Mouse (Mus musculus): Measurements from ENCODE around the gene Mpped2.

The Mpped2 gene

DNA sequence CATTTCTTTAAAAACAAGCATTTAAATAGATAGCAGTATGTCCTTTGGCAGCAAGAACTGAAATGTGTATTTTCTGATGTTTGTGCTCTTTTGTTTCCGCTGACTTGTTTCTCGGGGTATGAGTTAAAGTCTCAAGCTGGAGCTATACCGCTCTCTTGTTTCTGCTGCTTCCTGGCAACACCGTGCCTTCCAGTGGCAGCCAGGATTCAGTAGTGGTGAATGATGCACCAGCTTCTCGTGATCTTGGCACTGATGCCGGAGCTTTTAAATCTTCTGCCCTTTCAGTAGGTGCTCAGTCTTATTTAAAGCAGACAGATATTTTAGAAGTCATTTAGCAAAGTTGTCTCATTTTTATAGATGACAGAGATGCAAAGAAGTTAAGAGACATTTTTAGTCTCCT is 53.1 kb downstream of the Mpped2 start:
- no peak for DNase-seq (ENCODE audit: low read depth, low spot score)

DNA sequence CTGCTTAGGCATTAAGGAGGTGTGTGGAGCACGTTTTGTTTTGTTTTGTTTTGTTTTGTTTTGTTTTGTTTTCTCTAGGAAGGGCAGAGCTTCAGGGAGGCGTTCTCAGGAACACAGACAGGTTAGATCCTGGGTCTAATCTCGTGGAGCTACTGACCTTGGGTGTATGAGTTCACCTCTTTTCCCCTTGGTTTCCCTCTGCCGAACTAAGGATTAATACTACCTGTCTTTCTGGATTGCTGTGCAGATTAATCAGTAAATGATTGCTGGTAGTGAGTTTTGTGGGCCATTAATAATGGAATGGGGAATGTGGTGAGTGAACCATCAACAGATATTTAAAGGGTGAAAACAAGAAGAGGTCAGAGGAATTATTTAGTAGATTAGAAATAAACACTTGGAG is 53.8 kb downstream of the Mpped2 start:
- DNase-seq (ENCODE audit: low read depth, low spot score): no peak

DNA sequence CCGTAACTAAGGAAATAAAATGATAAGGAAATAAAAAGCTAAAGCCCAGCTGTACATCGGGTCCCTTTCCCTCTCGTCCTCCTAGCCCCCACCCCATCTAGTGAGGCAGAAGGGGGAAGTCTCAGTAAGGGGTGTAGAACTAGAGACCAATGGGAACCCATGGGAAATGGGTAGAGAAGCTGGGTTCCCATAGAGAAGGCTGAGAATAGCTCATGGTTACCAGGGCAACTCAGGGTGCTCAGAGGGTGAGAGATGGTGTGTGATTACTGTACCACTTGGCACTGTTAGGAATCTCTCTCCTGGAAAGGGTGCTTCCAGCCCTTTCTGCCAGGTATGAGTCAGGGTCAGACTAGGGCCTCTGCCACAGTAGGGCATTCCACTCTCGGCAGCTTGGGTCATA is 54.3 kb downstream of the Mpped2 start:
- DNase-seq (ENCODE audit: low read depth, low spot score): no peak

DNA sequence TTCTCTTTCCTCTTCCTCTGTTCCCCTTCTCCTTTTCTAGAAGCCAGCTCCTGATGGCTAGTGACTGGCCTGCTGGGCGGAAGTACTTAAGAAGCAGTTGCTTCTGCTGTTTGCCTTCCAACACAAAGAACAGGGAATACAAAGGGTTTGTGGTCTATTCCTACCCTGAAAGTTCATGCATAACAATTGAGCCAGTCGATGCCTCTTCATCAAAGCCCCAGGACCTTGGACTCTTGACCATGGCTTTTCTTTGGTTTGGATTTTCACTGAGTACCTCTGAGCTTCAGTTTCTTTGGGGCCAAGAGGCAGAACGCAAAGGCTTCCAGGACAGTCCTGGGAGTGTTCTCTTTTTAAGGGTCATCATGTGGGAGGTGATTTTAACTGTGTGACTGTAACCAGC is 57.8 kb downstream of the Mpped2 start:
- no peak for DNase-seq (ENCODE audit: low read depth, low spot score)

DNA sequence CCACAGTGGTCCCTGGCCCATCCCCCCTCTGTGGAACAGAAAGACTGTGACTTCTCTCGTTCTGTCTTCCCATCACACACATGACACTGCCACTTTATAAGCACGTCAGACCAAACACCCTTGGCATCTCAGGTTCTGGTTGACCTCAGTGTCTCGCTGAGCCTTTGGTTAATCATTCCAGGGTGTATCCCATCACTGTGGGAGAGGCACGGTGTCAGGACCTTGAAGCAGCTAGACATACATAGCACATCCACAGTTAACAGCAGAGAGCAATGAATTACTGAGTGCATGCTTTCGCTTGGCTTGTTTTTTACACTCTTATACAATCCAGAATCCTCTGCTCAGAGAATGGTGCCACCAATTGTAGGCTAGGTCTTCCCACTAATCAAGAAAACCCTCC is 60.6 kb downstream of the Mpped2 start:
- DNase-seq (ENCODE audit: low read depth, low spot score): no peak

DNA sequence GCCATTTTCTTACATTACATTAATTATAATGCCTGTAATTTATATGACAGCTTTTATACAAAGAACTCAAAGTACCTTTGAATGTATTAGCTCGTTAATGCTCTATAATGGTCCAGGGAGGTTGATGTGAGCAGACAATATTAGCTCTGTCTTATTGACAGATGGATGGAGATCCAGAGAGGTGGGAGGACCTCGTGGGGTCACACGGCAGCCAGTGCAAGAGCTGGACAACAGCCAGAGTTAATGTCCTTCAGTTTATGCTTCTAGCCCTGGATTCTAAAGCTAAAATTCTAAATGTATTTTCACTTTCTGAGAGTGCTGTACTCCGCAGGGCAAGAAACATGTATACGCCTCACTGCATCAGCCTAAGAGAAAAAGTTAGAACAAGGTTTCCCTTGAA is 61.6 kb downstream of the Mpped2 start:
- no peak for DNase-seq (ENCODE audit: low read depth, low spot score)

DNA sequence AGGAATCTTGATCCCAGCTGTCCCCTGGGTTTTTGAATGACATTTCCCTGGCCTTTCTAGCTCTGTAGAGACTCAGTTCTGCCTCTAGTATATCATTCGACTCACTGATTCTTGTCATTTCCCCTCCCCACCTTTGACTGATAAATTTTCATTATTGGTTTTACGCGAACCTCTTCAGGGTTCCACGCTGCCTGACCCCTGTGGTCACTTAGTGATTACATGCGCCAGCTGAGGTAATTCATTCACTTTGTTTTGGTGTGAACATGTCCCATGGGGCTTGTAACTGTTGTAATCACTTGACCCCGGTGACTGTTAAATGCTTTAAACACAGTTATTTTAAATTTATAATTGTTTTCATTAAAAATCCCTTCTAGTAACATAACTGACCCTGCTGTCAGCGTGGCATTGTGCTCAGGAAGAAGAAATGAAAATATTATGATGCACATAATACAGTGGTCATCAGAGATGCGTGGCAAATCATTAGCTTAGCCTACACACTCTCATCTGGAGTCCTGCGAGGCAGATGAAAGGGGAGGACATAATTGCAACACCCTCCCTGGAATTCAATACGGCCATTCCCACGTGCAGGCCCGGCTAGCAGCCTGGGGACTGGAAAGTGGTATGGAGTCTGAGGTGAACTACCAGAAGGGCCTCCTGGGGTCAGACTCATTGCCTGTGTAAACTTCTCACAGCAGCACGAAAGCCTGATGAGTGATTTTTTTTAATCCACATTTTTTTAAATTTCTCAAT is 63.5 kb downstream of the Mpped2 start:
- DNase-seq (ENCODE audit: low read depth, low spot score): no peak

DNA sequence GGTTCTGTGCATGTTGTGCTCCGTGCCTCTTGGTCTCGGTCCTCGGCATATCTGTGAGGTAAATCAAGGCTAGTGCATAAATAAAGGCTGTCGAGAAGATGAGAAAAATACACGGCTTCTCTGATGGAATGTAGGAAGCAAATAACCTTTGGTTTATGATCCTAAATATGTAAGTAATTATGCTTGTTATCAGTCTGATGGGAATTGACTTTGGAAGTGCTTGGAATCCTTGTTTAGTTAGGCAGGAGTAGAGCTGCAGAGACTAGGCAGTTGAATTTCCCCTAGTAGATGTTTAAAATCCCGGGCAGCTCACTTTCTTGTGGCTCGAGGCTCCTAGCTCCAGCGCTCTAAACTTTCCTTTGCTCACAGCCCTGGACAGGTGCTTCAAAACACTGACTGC is 69.9 kb downstream of the Mpped2 start:
- no peak for DNase-seq (ENCODE audit: low read depth, low spot score)

DNA sequence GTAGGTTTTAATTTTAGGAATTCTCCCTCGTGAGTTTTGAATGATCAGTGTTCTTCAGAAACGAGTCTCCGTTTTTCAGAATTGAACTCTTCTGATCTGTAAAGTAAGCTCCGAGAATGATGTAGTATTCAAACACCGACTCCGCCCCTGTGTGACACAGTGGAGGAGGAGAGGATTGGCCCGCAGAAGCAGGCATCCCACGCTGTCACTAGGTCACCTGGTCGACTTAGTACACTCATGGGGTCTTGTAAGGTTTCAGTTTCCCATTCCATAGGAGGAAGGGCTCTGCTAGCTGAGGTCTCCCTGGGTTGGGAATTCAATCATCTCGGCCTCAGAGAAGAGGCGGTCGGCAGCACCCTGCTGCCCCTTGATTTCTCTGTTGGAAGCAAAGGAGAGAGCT is 76.2 kb downstream of the Mpped2 start:
- no peak for DNase-seq (ENCODE audit: low read depth, low spot score)

DNA sequence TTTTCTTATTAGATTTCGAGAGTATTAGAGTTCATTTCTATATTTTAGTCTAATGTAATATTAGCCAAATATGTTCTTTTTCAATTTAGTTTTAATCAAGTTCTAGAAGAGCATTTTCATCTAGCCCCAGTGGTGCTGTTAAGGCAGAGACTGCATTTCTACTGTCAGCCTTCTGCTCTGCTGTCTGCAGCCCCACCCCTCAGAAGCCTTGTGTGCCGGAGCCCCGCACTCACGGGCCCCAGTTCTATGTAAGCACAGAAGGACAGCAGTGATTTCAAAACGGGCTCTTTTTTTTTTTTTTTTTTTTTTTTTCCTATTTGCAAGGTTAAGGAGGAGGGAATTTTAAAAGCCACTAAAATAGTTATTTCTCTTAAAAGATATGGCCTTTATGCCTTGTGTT is 79.6 kb downstream of the Mpped2 start:
- no peak for DNase-seq (ENCODE audit: low read depth, low spot score)

DNA sequence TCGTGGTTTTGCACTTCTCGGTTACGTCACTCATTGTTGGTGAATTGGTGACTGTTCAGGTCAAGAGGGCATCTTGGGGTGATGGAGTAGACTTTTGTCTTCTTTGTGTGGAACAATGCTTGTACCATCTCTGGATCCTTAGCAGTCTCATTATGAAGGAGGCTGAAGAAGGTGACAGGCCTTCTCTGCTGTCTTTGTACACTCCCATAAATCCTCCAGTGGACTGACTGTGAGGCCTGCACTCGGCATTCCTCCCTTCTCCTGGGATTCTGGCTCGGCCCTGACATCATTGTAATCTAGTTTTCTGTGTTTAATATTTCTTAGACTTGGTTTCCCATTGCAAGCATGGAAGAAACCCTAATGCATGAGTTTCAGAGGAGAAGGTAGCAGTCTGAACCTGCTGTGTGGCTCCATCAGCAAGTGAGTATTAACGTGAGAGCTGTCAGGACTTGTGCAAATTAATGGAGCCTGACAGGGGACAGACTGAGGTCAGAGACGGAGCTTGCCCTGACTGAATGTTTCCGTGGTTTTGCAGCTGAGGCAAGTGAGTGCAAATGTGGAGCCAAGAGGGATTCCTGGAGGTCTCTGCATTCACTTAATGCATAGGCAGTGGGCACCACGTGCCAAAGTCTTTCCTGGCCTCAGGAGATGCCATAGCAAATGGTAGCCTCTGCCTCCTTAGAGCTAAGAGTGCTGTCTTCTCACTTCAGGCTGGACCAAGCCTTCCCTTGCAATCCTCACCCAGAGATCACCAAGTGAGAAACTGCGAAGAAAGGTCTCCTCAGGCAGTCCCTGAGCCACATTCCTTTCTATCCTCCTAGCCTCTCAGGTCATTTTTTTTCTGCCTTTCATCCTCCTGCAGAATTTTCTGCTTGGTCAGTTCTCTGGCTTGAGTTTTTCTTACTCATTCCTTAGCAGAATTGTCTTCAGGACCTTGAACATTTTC is 81.5 kb downstream of the Mpped2 start:
- DNase-seq (ENCODE audit: low read depth, low spot score): no peak

DNA sequence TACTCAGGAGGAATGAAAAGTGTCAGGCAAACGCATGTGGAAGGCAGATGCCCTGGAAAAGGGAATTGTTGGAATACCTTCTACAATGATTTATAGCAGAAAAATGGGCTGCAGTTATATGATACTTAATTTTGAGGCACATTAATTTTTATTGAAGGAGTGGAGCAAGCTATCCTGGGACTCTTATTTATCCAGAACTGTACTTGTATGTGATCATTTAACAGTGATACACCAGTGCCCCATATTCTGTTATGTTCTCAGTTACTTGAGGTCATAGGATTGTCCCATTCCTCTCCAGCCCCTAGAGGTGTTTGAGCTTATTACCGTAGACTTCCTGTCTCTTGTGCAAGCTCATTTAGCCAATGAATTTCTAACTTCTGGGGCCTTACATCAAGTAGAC is 82.9 kb downstream of the Mpped2 start:
- DNase-seq (ENCODE audit: low read depth, low spot score): no peak

DNA sequence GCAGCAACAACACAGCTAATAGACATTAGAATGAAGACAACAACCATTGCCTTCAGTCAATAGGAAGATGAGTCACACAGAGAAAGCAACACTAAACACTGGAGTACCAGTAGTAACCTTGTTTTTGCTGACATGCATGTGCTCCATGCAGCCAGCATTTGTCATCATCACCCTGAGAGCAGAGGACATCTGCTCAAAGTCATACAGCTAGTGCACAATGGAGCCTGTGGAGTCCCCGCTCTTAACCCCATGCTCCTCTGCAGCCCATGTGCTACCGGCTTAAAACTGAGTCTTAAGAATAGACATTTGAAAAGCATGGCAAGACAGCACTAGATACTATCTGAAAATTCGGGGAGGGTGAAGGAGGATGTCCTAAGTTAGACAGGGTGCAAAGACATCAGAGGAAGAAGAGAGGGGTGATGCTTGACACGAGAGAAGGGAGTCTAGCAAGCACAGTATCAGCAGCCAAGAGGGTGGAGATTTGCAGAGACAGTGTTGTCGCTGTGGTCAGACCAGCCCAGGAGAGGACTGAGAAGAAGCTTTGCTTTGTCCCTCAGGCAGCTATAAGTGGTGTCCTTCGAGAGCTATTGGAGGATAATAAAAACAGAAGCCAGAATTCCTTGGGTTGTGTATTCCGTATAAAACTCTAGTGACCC is 85.9 kb downstream of the Mpped2 start:
- no peak for DNase-seq (ENCODE audit: low read depth, low spot score)

DNA sequence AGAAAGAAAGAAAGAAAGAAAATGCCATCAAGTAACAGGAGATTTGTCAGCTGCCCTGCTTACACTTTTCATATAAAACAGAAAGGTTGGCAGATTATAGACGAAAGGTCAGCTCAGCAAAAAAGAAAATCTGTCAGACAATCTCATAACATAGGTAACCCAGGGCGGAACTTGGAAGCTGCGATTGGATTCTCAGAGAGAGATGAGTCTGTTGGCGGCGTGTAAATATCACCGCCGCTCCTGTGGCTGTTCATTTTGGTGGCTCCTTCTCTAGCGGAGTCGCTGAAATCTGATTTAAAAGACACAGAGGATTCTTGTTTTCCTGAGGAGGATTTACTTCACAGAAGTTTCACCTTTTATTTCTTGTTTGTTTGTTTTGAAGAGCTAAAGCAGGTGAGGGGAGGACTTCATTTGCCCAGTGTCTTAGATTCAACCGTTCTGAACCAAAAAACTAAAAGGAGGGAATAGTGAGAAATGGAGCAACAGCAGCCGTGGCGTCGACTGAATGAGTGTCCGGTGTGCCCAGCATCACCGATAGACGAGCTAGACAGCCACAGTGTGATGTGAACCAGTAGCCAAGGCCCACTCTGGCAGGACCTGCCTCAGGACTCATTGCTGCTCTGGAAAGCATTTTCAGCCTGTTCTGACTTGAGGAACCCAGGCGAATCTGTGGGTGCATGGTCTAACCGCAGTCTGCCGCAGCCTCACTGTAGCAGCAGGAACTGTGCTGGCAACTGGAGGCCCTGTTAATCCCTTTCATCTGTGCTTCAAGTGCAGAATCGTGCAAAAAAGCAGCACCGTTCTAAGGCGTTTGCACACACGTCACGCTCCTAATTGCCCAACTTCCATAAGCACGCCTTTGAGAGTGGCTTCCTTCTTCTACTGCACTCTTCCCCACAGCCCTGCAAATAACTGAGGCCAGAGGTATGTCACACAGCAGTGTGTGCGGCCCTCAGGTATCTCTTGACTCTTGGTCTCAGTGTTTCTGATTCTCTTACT is 88.4 kb downstream of the Mpped2 start:
- no peak for DNase-seq (ENCODE audit: low read depth, low spot score)

DNA sequence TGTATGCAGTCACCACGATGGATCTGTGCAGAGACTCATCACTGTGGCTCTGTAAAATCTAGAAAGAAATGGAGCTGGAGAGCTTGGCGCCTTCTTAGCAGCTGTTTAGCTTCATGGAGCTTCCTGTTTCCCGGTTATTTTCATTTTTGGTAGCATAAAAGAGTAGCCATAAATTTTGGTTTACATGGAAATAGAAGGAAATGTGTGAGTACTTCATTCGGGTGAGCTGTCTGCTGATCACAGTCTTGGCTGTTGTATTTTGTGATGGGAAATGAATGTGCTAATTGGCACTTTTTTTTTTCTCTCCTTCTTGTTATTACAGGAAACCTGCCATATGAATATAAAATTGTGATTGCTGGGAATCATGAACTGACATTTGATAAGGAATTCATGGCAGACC is 90.2 kb downstream of the Mpped2 start:
- no peak for DNase-seq (ENCODE audit: low read depth, low spot score)

DNA sequence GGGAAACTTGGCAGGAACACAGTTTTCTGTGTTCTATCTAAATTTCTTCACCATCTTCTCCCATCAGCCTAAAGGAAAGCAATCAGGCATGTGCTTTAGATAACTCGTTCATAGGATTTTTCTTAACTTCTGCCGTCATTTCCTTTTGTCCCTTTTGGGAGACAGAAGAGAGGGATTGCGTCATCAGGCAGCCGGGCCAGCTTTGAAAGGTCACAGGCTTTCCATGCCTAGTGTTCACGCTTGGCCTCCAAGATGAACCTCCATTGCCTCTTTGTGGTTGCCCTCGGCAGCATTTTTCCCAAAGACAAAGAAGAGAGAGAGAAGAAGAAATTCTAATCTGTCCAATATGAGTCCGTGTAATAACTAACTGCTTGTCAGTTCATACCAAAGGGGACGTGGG is 95.0 kb downstream of the Mpped2 start:
- DNase-seq (ENCODE audit: low read depth, low spot score): no peak

DNA sequence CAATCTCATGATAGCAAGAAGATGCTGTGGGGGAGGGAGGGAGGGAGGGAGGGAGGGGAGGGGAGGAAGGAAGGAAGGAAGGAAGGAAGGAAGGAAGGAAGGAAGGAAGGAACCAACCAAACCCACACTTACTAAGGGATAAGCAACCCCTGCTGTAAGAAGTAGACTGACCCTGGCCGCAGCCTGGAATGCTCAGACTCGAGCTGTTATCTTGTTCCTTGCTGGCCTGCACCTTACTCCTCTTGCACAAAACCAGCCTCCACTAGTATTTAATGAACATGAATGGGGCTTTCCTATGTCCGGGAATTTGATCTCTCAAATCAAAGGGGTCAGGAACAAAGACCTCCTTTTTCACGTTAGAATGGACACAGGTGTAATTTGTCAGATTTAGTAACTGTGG is 95.5 kb downstream of the Mpped2 start:
- no peak for DNase-seq (ENCODE audit: low read depth, low spot score)

DNA sequence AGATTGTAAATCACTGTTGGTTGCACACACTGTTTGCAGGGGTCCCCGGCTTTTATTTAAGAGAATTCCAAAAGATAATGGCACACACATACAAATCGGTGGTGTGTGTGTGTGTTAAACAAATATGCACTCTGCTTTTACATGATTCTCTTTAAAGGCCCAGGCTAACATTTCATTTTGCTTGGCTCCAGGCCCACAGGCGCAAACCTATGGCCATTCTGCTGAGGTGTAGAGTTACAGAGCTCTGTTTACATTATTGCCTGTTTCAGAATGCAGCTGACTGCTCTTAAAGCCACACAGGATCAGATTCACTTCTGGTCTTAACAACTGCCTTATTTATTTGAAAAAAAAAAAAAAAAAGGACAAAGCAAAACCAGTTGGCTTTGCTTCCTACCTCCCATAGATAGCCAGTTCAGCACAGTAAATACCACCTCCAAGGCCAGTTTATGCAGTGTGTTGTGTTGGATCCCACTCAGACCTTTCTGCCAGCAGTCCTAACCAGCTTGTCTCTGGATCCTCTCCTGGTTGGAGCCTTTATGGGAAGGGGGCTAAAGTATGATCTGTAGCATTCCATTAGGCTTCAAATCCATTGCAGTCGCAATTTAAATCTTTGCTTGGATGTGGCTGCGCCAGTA is 96.7 kb downstream of the Mpped2 start:
- DNase-seq (ENCODE audit: low read depth, low spot score): no peak

DNA sequence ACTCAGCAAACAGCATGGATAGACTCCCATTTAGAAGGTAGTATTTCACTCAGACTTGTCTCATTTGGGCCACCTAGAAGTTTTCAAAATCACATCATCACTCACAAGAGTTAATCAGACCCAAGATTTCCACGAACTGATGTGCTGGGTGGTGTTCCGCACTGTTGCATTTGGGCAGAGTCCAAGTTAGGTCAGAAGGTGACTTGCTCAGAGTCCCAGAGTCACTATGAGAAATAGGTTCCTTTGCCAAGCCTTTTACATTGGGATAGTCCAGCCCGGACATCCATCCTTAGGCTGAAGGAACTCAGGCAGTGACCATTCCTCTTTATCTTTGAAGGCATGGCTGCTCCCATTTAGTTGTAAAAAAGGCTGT is 97.2 kb downstream of the Mpped2 start:
- no peak for DNase-seq (ENCODE audit: low read depth, low spot score)

DNA sequence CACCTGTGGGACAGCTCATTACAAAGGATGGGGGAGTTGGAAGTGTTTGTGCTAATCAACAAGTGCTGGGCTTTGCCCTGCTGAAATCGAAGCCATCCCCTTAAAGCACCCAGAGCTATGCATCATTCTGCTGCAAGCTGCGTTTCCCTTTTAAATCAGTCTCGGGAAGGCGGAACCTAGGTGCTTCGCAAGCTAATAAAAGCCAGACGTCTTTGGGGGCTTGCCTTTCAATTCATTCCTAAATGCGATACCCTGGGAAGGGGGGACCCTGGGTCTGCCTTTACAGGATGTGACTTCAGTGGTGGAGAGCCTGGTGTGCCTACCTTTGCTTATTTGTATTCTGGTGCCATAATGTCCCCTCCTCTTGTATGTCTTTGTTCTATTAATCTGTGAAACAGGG is 103.2 kb downstream of the Mpped2 start:
- DNase-seq (ENCODE audit: low read depth, low spot score): no peak

DNA sequence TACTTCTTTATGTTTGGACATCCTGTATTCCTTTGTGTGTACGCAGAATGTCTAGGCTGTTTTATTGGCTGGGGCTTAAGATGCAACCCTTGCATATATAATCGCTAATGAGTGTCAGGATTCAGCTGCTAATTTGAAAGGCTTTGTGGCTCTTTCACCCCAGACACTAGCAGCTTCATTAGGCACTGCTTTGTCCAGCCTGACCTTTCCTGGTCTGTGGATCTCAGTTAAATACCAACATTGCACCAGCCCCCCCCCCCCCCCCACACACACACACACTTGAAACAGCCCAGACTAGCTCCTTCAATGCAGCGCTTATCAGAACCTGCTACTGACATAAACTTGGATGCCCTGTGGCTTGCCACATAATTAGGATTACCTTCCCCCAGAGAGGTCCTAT is 104.8 kb downstream of the Mpped2 start:
- no peak for DNase-seq (ENCODE audit: low read depth, low spot score)
